Mouse (Mus musculus) small intestine, adult 2 months (tissue): ENCODE results near the gene Cntn4.

ENCODE experiments used
- CTCF ChIP-seq: fragments of 200-500 bp; IDR thresholded peaks from 2 replicates; pipeline ENCODE4 v1.5.1; 2012; ENCODE audit warnings: low read depth, mild to moderate bottlenecking, control low read depth, inconsistent platforms, low read length, moderate library complexity, mixed read lengths; ENCODE audit not compliant: insufficient replicate concordance, insufficient read length; ENCODE audit errors: extremely low read depth
- POLR2A ChIP-seq: fragments of 200-500 bp; IDR thresholded peaks from 2 replicates; pipeline ENCODE4 v1.6.1; 2012; ENCODE audit warnings: low read depth, mild to moderate bottlenecking, control low read depth, inconsistent platforms, low read length, moderate library complexity

GRCm38 (mm10) chr6:106740244-106740825 lies 1062.9 kb downstream of the Cntn4 start:
- no peak for TF ChIP-seq POLR2A
- TF ChIP-seq CTCF = no peak
